Mouse (Mus musculus) stomach, postnatal 0 days (tissue): ENCODE measurements around the gene Tas2r126. TPM values are rescaled to one million over a fixed set of nuclear protein-coding genes. Genes with fewer than 3 reads are reported as not detected.

Source experiments
- ATAC-seq: fragments of 200-750 bp; cut with Nextera tagmentation; 2 replicates; pipeline ENCODE4 v1.8.0; 2017; ENCODE audit not compliant: low FRiP score, low TSS enrichment
- DNase-seq: peaks from one replicate; pipeline ENCODE4 v3.0.0-alpha.2; 2016; ENCODE audit warnings: low spot score
- H3K27ac ChIP-seq: fragments of 300-500 bp; sonication (generic); replicated peaks from 2 replicates; pipeline ENCODE4 v1.5.1; 2014; ENCODE audit warnings: mild to moderate bottlenecking, control low read depth
- H3K27me3 ChIP-seq: fragments of 300-500 bp; sonication (generic); 2 replicates; pipeline ENCODE4 v1.6.1; 2014; ENCODE audit warnings: low read length; ENCODE audit not compliant: control insufficient read depth, insufficient read depth
- H3K36me3 ChIP-seq: fragments of 300-500 bp; sonication (generic); 2 replicates; pipeline ENCODE4 v1.6.1; 2014; ENCODE audit warnings: low read length, mixed read lengths; ENCODE audit not compliant: control insufficient read depth, insufficient read depth
- H3K4me1 ChIP-seq: fragments of 300-500 bp; sonication (generic); replicated peaks from 2 replicates; pipeline ENCODE4 v1.6.1; 2014; ENCODE audit warnings: antibody characterized with exemption; ENCODE audit not compliant: control insufficient read depth, insufficient read depth
- H3K4me2 ChIP-seq: fragments of 300-500 bp; sonication (generic); replicated peaks from 2 replicates; pipeline ENCODE4 v1.6.1; 2014; ENCODE audit warnings: low read depth, mild to moderate bottlenecking, control low read depth, moderate library complexity
- H3K4me3 ChIP-seq: fragments of 300-500 bp; sonication (generic); 2 replicates; pipeline ENCODE4 v1.5.1; 2014; ENCODE audit warnings: low read depth, low read length, control low read depth
- H3K9ac ChIP-seq: fragments of 300-500 bp; sonication (generic); 2 replicates; pipeline ENCODE4 v1.6.1; 2014; ENCODE audit warnings: mild to moderate bottlenecking, low read length, control low read depth, mixed read lengths
- H3K9me3 ChIP-seq: fragments of 300-500 bp; sonication (generic); 2 replicates; pipeline ENCODE4 v1.6.1; 2016; ENCODE audit warnings: low read length; ENCODE audit not compliant: control insufficient read depth
- CTCF ChIP-seq: IDR thresholded peaks from 2 replicates; pipeline ENCODE4 v1.5.1; 2016; ENCODE audit warnings: antibody characterized with exemption, low read depth, mild to moderate bottlenecking, moderate library complexity
- EP300 ChIP-seq: optimal IDR thresholded peaks from 2 replicates; pipeline ENCODE3; 2016; ENCODE audit warnings: antibody characterized with exemption
- WGBS: fragments of 180-500 bp; shearing (Covaris S2); extraction: QIAGEN DNeasy Blood & Tissue Kit; methylation state at CpG from one replicate; pipeline ENCODE4 v1.1.7; 2014; 5-methylcytosine and 5-hydroxymethylcytosine counted together
- polyA plus RNA-seq: library from polyadenylated mRNA; unstranded; fragments of >200 nt; fragmentation: Nextera tagmentation; extraction: Ambion mirVana; gene quantifications from 2 replicates; pipeline ENCODE4 v1.2.1, GENCODE M21; 2015

Tas2r126 gene
- polyA plus RNA-seq, 1 experiment from 2014 or later, result not detected

DNA sequence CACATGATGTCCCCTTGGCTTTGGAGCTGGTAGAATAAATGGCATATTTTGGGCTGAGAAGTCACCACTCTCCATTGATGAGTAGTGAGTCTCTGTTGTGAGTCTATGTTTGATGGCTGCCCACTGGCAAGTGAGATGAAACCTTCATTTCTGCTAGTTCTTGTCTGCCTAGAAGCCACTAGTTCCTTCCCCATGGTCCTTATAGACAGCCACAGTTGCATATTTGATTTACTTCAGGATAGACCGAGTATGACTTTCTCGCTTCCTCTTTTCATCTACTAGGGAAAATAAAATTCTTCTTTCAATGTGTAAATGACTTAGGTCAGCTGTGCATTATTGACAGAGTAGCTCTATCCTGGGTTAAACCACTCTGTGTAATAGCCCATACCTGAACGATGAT is 9.9 kb upstream of the Tas2r126 start:
- no peak for ATAC-seq
- H3K4me3 ChIP-seq, result no peak overlapping the region
- TF ChIP-seq EP300 (no peak), CTCF (no peak)
- no peaks in the 10 kb centered on the region for H3K27me3 ChIP-seq
- no peak overlapping the region for H3K9ac ChIP-seq
- 91% methylated on average over 3 of the region's 3 CpGs for WGBS
- H3K4me1 ChIP-seq, result no peaks in the 10 kb centered on the region
- H3K4me2 ChIP-seq, result no peak overlapping the region
- H3K36me3 ChIP-seq, result no peaks in the 10 kb centered on the region
- no peaks in the 10 kb centered on the region for H3K9me3 ChIP-seq
- no peak overlapping the region for H3K27ac ChIP-seq
- DNase-seq, result no peak

DNA sequence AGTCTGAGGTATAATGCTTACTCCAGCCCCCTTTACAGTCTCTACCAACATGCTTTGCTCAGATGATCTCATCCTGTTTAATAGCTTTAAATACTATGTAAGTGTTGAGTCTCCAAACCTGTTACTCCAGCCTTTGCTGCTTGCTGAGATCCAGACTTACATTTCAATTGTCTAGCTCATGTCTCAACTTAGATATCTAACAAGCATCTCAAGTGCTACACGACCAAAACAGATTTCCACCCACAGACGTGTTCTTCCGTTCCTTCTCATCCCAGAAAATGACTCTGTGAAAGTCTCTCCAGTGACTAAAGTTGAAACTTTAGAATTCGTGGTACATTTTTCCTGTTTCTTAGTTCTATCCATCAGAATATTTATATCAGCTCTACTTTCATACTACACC is 8.0 kb upstream of the Tas2r126 start:
- Histone ChIP-seq H3K4me2 (no peak overlapping the region), H3K27ac (no peak overlapping the region), H3K9me3 (no peaks in the 10 kb centered on the region), H3K27me3 (no peaks in the 10 kb centered on the region), H3K9ac (no peak overlapping the region), H3K36me3 (no peaks in the 10 kb centered on the region), H3K4me1 (no peaks in the 10 kb centered on the region), H3K4me3 (no peak overlapping the region)
- ATAC-seq (no peak), DNase-seq (no peak)
- WGBS, result 81% methylated on average over 4 of the region's 4 CpGs
- TF ChIP-seq CTCF (no peak), EP300 (no peak)

DNA sequence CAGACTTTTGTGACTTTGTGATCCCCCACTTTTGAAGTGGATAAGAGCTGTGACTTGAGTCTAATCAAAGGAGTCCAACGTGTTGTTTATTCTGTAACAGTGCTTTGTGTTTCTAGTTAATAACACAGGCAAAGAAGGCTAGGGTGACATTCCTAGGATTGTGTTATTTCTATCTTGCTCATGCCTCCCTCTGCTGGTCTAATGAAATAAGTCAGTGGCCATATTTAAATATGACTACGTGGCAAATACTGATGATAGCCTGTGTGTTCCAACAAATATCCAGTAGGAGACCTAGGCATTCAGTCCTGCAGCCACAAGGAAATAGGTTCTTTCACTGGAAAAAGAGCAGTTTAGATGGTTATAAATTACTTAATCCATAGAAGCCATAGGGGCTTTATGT is 781 bp upstream of the Tas2r126 start:
- WGBS, result 53% methylated on average over 2 of the region's 2 CpGs
- no peaks in the 10 kb centered on the region for H3K27me3 ChIP-seq
- TF ChIP-seq CTCF, result peak; percentile 60
- TF ChIP-seq EP300, result no peak

DNA sequence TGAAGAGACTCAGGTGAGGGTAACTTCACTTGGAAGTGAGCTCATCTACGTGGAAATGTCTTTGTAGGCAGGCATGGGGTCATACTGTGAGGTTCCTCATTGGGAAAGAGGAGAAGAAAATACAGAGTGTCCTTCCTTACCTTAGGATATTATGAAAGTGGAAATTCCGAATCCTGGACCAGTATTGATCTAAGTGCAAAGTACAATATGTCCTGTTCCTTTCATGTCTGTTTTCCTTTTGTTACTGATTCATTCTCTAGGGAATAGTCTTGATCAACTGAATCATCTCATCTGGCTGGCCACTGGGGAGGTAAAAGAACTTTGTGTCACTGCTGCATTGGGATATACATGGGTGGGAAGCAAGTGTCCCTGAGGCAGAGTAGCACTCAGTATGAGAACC is 1.2 kb downstream of the Tas2r126 start:
- H3K9ac ChIP-seq, result no peak overlapping the region
- 82% methylated on average over 2 of the region's 2 CpGs for WGBS
- H3K9me3 ChIP-seq, result no peaks in the 10 kb centered on the region
- H3K4me1 ChIP-seq, result no peaks in the 10 kb centered on the region
- H3K27me3 ChIP-seq, result no peaks in the 10 kb centered on the region
- DNase-seq (no peak), ATAC-seq (no peak)
- TF ChIP-seq CTCF, result no peak
- no peak for TF ChIP-seq EP300
- H3K4me3 ChIP-seq, result no peak overlapping the region
- no peaks in the 10 kb centered on the region for H3K36me3 ChIP-seq
- H3K27ac ChIP-seq, result no peak overlapping the region
- no peak overlapping the region for H3K4me2 ChIP-seq

More for the DNA sequence above, 781 bp upstream of the Tas2r126 start:
- no peaks in the 10 kb centered on the region for H3K9me3 ChIP-seq
- ATAC-seq (no peak), DNase-seq (no peak)
- no peak overlapping the region for H3K9ac ChIP-seq
- no peaks in the 10 kb centered on the region for H3K36me3 ChIP-seq
- no peaks in the 10 kb centered on the region for H3K4me1 ChIP-seq
- H3K27ac ChIP-seq, result no peak overlapping the region
- no peak overlapping the region for H3K4me2 ChIP-seq
- no peak overlapping the region for H3K4me3 ChIP-seq

DNA sequence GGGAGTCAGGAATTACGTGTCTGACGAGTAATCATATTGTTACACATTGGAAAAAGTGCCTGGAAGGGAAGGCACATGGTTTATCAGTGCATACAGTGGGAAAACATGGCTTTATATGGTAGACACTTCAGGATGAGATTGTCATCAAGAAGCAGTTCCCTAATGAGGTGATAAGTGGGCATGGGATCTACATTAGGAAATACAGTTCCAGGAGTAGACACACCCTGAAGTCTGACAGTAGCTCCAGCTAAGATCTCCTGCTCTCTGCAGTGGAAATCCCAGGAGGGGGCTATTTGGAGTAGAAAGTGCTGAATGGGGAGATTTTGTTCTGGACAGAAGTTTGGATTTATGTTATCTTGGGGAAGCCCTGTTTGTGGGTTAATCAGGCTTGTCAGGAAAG is 7.1 kb downstream of the Tas2r126 start:
- Histone ChIP-seq H3K27ac (no peak overlapping the region), H3K9ac (no peak overlapping the region), H3K4me2 (no peak overlapping the region), H3K4me3 (no peak overlapping the region), H3K36me3 (no peaks in the 10 kb centered on the region), H3K9me3 (no peaks in the 10 kb centered on the region), H3K4me1 (no peaks in the 10 kb centered on the region), H3K27me3 (no peaks in the 10 kb centered on the region)
- WGBS, result 62% methylated on average over 2 of the region's 2 CpGs
- TF ChIP-seq EP300 (no peak), CTCF (no peak)
- no peak for ATAC-seq
- no peak for DNase-seq

DNA sequence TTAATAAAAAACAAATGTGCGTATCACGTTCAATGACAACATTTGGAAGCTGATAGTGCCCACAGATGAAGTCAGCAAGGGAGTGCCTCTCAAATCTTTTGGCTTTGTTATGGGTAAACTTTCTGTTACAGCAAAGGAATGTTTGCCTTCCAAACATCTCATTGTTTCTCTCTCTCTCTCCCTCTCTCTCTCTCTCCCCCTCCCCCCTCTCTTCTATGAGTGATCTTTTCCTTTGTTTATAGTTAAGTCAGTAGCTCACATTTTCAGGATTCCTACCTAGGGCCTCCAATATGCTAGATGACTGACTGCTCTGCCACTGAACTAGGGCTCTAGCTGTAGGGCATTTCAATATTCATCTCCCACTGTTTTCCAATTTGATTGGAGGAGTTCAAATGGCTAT is 10.2 kb downstream of the Tas2r126 start:
- no peak for TF ChIP-seq EP300
- no peak for TF ChIP-seq CTCF
- no peaks in the 10 kb centered on the region for H3K27me3 ChIP-seq
- H3K4me3 ChIP-seq, result no peak overlapping the region
- no peak for ATAC-seq
- WGBS, result 24% methylated on average over 2 of the region's 2 CpGs
- no peak overlapping the region for H3K9ac ChIP-seq
- H3K4me1 ChIP-seq, result no peaks in the 10 kb centered on the region
- H3K9me3 ChIP-seq, result no peaks in the 10 kb centered on the region
- no peak overlapping the region for H3K4me2 ChIP-seq
- H3K36me3 ChIP-seq, result no peaks in the 10 kb centered on the region
- H3K27ac ChIP-seq, result no peak overlapping the region
- no peak for DNase-seq
